Mouse (Mus musculus): ENCODE results near the gene Intu. TPM values are rescaled to one million over a fixed set of nuclear protein-coding genes. Genes with fewer than 3 reads are reported as not detected.

The Intu gene
- total and polyA plus RNA-seq, 3 experiments = 9.7 to 12.3 TPM; not detected in 1

DNA sequence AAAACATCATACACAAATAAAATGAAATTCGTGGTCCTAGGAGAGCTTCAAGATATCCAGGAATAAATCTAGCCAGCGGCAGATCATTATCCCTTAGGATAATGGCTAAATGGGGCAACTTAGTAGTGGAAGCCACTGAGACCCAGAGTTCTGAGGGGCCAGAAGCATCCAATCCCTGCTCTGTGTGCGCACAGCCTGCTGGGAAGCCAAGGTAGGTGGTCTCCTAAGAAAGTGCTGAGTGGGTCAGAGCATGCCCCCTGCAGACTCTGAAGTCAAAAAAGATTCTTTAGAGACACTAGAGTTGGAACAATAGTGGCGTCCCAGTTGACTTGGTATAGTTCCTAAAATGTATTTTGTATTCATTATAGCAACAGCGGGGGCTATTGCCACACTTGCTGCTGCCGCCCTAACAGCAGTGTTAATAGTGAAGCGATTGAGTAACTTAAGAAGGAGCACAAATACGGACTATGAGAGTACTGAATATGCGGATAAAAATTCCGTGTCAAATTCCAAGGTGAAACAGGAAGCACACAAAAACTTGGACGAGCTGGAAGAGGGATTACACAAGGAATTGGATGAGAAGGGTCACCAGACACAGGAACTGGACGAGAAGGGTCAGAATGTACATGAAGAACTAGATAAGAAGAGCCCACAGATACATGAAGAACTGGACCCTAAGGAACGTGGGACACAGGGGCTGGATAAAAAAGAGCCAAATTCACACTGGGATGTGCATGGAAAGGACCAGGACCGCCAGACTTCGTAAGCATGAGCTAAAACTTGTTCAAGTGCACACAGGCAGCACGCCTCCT, 213.1 kb downstream of the Intu start, which contains the start of gene Hspa4l:
Hspa4l (plus strand) TSS at position 472 of the 812 bp plus-strand sequence.
- H3K4me3 ChIP-seq (ENCODE audit: control insufficient read depth in 1 of 2, insufficient read depth in 1 of 2, low read depth in 2 of 2, low read length in 2 of 2) = peak within 1 kb of the TSS; percentile 88 to 100
- DNase-seq (ENCODE audit: low read depth, low spot score) = peak; percentile 60
- TF ChIP-seq HCFC1 (IDR thresholded peaks at IDR 0.05; ENCODE audit: low read depth, low read length) (peak; percentile 33; the same call in 1 of the 2 replicates), NRF1 (IDR thresholded peaks at IDR 0.05; ENCODE audit: insufficient read depth, low read depth, low read length, poor library complexity, severe bottlenecking) (no peak), TAL1 (IDR thresholded peaks at IDR 0.05; ENCODE audit: low read length) (no peak), USF1 (IDR thresholded peaks at IDR 0.05; ENCODE audit: low read depth, low read length) (no peak), ZMIZ1 (IDR thresholded peaks at IDR 0.05; ENCODE audit: low read depth, low read length) (no peak), CHD1 (IDR thresholded peaks at IDR 0.05; ENCODE audit: low read depth, low read length) (no peak)
- peak within 1 kb of the TSS; percentile 83 for H3K9ac ChIP-seq (ENCODE audit: control insufficient read depth, low read depth, low read length, poor library complexity, severe bottlenecking)
- peaks cover 0 to 25% of the 10 kb centered on the region in 2 experiments; a peak in 2 of 4 replicates for H3K36me3 ChIP-seq (ENCODE audit: control insufficient read depth in 1 of 2, insufficient read depth in 2 of 2, low read length in 2 of 2)
- H3K9me3 ChIP-seq (replicated peaks; ENCODE audit: insufficient read depth, low read length) = no peaks in the 10 kb centered on the region
- H3K4me1 ChIP-seq (ENCODE audit: control insufficient read depth in 1 of 2, insufficient read depth in 2 of 2, low read length in 2 of 2) = peaks cover 5 to 26% of the 10 kb centered on the region in 2 experiments
- H3K79me2 ChIP-seq (ENCODE audit: control insufficient read depth, insufficient read depth, low read length, poor library complexity) = peaks cover 12% of the 10 kb centered on the region
- H3K27ac ChIP-seq (ENCODE audit: control insufficient read depth, low read depth, low read length) = peak within 1 kb of the TSS; percentile 69
- no peaks in the 10 kb centered on the region for H3K27me3 ChIP-seq (ENCODE audit: control insufficient read depth in 1 of 2, insufficient read depth in 2 of 2, low read length in 2 of 2)

DNA sequence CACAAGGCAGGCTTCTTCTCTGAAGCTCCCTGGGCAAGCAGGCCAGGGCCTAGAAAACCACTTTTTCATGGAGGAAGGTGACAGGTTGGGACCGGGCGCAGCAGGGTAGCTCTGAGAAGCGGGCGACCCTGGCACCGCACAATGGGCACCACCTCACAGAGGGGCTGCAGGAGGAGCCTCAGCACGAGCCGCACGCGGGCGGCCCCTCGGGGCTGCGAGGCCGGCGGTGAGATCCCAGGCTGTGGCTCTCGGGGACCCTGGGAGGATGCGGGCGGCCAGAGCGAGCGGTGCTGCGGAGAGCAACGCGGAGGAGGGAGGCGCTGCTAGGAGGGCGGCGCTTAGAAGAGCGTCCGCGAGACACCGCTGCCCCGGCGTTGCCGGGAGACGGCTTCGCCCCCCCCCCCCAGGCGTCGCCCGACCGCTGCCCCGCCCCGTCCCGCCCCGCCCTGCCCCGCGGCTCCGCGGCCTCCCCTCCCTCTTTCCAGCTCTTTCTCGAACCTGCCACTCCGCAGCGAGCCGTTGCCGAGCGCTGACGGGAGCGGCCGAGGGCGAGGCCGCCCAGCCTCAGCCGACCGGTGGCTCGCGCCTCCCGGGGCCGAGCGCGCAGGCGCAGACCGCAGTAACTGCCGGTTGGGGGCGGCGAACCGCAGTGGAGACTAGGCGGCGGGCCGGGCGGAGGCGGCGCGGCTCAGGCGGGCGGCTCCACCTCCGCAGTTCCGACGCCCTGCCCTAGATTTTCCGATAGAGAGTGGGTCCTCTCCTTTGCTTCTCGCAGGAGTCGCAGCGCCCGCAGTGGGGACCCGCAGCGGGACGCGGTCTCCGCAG, 214.0 kb downstream of the Intu start:
- peaks cover 5 to 18% of the 10 kb centered on the region in 2 experiments for H3K4me1 ChIP-seq (ENCODE audit: control insufficient read depth in 1 of 2, insufficient read depth in 2 of 2, low read length in 2 of 2)
- peaks cover 14% of the 10 kb centered on the region for H3K79me2 ChIP-seq (ENCODE audit: control insufficient read depth, insufficient read depth, low read length, poor library complexity)
- peak overlapping the region; percentile 88 to 100 for H3K4me3 ChIP-seq (ENCODE audit: control insufficient read depth in 1 of 2, insufficient read depth in 1 of 2, low read depth in 2 of 2, low read length in 2 of 2)
- H3K36me3 ChIP-seq (ENCODE audit: control insufficient read depth in 1 of 2, insufficient read depth in 2 of 2, low read length in 2 of 2) = peaks cover 0 to 21% of the 10 kb centered on the region in 2 experiments; a peak in 2 of 4 replicates
- no peaks in the 10 kb centered on the region for H3K9me3 ChIP-seq (replicated peaks; ENCODE audit: insufficient read depth, low read length)
- H3K27ac ChIP-seq (ENCODE audit: control insufficient read depth, low read depth, low read length) = peak overlapping the region; percentile 69
- no peaks in the 10 kb centered on the region for H3K27me3 ChIP-seq (ENCODE audit: control insufficient read depth in 1 of 2, insufficient read depth in 2 of 2, low read length in 2 of 2)
- DNase-seq (ENCODE audit: low read depth, low spot score) = peak; percentile 94
- H3K9ac ChIP-seq (ENCODE audit: control insufficient read depth, low read depth, low read length, poor library complexity, severe bottlenecking) = peak overlapping the region; percentile 83
- TF ChIP-seq TBP (IDR thresholded peaks at IDR 0.05; ENCODE audit: low read depth, low read length) = no peak
- TF ChIP-seq CHD1 (IDR thresholded peaks at IDR 0.05; ENCODE audit: low read depth, low read length) = no peak
- no peak for TF ChIP-seq ZC3H11A (IDR thresholded peaks at IDR 0.05; ENCODE audit: low read depth, low read length)
- no peak for TF ChIP-seq GABPA (IDR thresholded peaks at IDR 0.05; ENCODE audit: low read depth, low read length)
- no peak for TF ChIP-seq GATA1 (IDR thresholded peaks at IDR 0.05; ENCODE audit: low read depth, low read length)
- TF ChIP-seq TAL1 (IDR thresholded peaks at IDR 0.05; ENCODE audit: low read length) = no peak
- TF ChIP-seq CTCF (IDR thresholded peaks at IDR 0.05 in 2 of 3, conservative IDR thresholded peaks at IDR 0.05 in 1 of 3; ENCODE audit: control insufficient read depth in 1 of 3, insufficient read depth in 1 of 3, low read depth in 2 of 3, low read length in 3 of 3, poor library complexity in 1 of 3, severe bottlenecking in 1 of 3) = no peak
- no peak for TF ChIP-seq E2F4 (IDR thresholded peaks at IDR 0.05; ENCODE audit: borderline replicate concordance, low read depth, low read length)
- TF ChIP-seq ZKSCAN1 (IDR thresholded peaks at IDR 0.05; ENCODE audit: low read depth, low read length) = no peak
- peak; percentile 55 for TF ChIP-seq NELFE (IDR thresholded peaks at IDR 0.05; ENCODE audit: low read depth, low read length)
- 0 out of 2 replicates have a peak, but pooled peaks have one; percentile 41 for TF ChIP-seq ELF1 (IDR thresholded peaks at IDR 0.05; ENCODE audit: low read depth, low read length)
- no peak for TF ChIP-seq BHLHE40 (IDR thresholded peaks at IDR 0.05; ENCODE audit: borderline replicate concordance, low read depth, low read length)
- peak; percentile 73 for TF ChIP-seq NRF1 (IDR thresholded peaks at IDR 0.05; ENCODE audit: insufficient read depth, low read depth, low read length, poor library complexity, severe bottlenecking)
- TF ChIP-seq USF1 (IDR thresholded peaks at IDR 0.05; ENCODE audit: low read depth, low read length) = no peak
- no peak for TF ChIP-seq JUND (IDR thresholded peaks at IDR 0.05; ENCODE audit: low read depth, low read length)
- TF ChIP-seq SMC3 (IDR thresholded peaks at IDR 0.05; ENCODE audit: low read depth, low read length) = no peak
- no peak for TF ChIP-seq ZNF384 (IDR thresholded peaks at IDR 0.05; ENCODE audit: low read depth, low read length)
- peak; percentile 59 to 76; a peak in 2 of 4 replicates for TF ChIP-seq POLR2A (IDR thresholded peaks at IDR 0.05; ENCODE audit: control insufficient read depth in 1 of 2, insufficient read depth in 1 of 2, low read depth in 1 of 2, low read length in 2 of 2, poor library complexity in 1 of 2)
- TF ChIP-seq ZMIZ1 (IDR thresholded peaks at IDR 0.05; ENCODE audit: low read depth, low read length) = peak; percentile 66
- no peak for TF ChIP-seq UBTF (IDR thresholded peaks at IDR 0.05; ENCODE audit: borderline replicate concordance, insufficient read depth, low read depth, low read length)
- no peak for TF ChIP-seq RCOR1 (IDR thresholded peaks at IDR 0.05; ENCODE audit: low read depth, low read length)
- no peak for TF ChIP-seq MEF2A (IDR thresholded peaks at IDR 0.05; ENCODE audit: extremely low read depth, insufficient replicate concordance, low read depth, low read length, poor library complexity, severe bottlenecking)
- TF ChIP-seq MAFK (IDR thresholded peaks at IDR 0.05; ENCODE audit: borderline replicate concordance, low read depth, low read length) = no peak
- peak in 1 of 2 experiments; percentile 53; a peak in 3 of 4 replicates for TF ChIP-seq EP300 (IDR thresholded peaks at IDR 0.05; ENCODE audit: low read depth in 1 of 2, low read length in 2 of 2)

Data from MEL (cell line).